Mouse (Mus musculus) lung, postnatal 0 days (tissue): Measurements from ENCODE around the gene Clba1.

Experiments
- CTCF ChIP-seq: IDR thresholded peaks from 2 replicates; pipeline ENCODE4 v1.5.1; 2016; ENCODE audit warnings: antibody characterized with exemption, mild to moderate bottlenecking
- EP300 ChIP-seq: IDR thresholded peaks from 2 replicates; pipeline ENCODE4 v1.6.1; 2016; ENCODE audit warnings: antibody characterized with exemption, mild to moderate bottlenecking, control low read depth

GRCm38 (mm10) chr12:112810092-112810885, 1.6 kb downstream of the Clba1 start:
- no peak for TF ChIP-seq CTCF
- no peak for TF ChIP-seq EP300
